Mouse (Mus musculus) right cerebral cortex, postnatal 4 days (tissue): ENCODE results near the gene Hist1h3e.
"Not testable (repeated sequence)": the region's sequence is repeated elsewhere in the genome, so short reads cannot be mapped to it uniquely, and the experiment has no call there.

Experiments used
- DNase-seq: peaks from one replicate; pipeline ENCODE4 v3.0.0-alpha.2; 2022

Hist1h3e gene

GRCm38 (mm10) chr13:23561883-23562659 is at the start of gene Hist1h3e:
Gene Hist1h3e, minus strand, starts transcription at chr13:23562369.
- DNase-seq = peak; percentile 93

DNA sequence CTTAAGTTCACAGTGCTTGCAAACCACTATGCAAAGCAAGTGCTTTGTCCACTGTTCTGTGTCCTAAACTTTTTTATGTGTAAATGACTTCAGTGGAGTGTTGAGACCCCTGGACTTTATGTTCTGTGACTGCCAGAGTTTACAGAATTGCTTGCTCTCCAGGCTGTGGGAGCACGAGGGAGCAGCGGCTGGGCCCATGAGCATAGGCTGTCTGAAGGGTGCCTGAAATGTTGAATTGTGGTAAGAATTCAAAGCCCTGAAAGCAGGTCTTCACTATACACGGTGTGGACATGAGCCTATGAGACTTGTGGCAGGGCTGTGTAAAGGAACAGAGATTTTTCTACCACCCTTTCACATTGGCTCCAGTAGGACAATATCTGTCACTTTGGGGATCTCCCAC is 49.5 kb upstream of the Hist1h3e start:
- no peak for DNase-seq

DNA sequence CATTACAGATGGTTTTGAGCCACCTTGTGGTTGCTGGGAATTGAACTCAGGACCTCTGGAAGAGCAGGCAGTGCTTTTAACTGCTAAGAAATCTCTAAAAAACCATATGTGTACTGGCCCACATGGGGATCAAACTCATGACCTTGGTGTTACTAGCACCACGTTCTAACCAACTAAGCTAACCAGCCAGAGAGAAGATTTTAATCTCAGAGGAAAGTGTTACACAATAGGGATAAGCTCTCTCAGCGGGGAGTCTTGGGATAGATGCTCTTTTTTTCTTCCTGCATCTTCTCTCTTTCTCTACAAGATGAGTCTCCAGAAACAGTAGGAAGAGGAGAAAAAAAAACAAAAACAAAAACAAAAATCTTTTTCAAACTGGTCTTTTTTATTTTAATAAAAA is 48.2 kb upstream of the Hist1h3e start:
- DNase-seq = no peak

- no peak for DNase-seq
Observed at GRCm38 (mm10) chr13:23609844-23610243, 47.7 kb upstream of the Hist1h3e start.

DNA sequence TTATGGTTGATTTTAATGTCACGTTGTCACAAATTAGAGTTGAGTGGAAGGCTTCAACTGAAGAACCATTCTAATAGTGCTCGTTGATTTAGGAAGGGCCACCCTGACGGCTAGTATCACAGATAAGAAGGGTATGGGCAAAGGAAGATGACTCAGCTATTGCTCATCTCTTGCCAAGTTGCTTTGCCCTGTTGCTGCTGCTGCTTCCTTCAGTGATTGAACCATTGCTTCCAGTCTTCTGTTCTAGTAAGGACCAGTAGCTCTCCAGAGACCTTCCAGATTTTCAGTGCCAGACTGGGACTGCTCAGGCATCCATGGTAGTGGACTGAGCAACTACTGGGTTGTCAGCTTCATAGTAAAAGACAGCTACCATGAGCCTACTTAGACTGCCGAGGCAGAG is 47.0 kb upstream of the Hist1h3e start:
- DNase-seq = no peak

GRCm38 (mm10) chr13:23605052-23605451 is 42.9 kb upstream of the Hist1h3e start:
- no peak for DNase-seq

GRCm38 (mm10) chr13:23604452-23604851 is 42.3 kb upstream of the Hist1h3e start:
- no peak for DNase-seq

GRCm38 (mm10) chr13:23603182-23603699 is 41.1 kb upstream of the Hist1h3e start:
- DNase-seq = no peak

- peak; percentile 85 for DNase-seq
Observed at GRCm38 (mm10) chr13:23597957-23598356, 35.8 kb upstream of the Hist1h3e start.

DNA sequence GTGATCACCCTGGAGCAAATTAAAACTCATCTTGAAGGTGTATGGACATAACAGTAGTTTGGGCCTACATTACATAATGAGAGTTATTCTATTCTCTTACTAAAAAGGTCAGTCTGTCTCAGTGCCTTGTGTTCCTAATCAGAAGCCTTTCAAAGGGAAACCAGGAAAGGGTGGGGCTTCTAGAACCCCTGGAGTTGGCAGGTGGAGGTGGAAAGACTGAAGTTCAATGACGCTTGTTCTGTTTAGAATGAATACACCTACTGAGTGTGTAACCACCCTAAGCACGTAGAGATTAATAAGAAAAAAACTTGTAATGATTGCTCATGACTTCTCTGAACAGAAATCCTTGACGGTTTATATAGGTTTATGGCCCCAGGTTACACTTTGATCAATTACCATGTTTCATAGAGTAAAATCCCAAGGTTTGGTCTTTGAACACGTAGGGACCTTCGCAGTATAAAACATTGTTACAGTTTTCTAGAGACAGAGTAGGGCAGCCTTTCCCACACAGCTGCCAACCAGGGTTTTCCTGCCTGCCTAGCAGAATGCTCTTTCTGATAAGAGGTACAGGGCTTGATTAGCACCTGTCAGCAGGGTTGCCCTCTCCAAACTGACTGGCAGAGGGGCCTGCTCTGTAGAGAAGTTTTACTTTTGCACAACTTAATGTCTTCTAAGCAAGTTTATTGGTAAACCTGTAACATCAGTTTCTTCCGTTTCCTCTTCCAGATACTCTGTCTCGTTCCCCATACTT is 33.6 kb upstream of the Hist1h3e start:
- DNase-seq = no peak

GRCm38 (mm10) chr13:23595185-23595584 is 33.0 kb upstream of the Hist1h3e start:
- DNase-seq = no peak

- no peak for DNase-seq
Observed at GRCm38 (mm10) chr13:23593051-23593770, 31.0 kb upstream of the Hist1h3e start.

- DNase-seq = no peak
Observed at GRCm38 (mm10) chr13:23592614-23593013, 30.4 kb upstream of the Hist1h3e start.

GRCm38 (mm10) chr13:23591886-23592285 is 29.7 kb upstream of the Hist1h3e start:
- not testable (repeated sequence) for DNase-seq

- DNase-seq = no peak
Observed at GRCm38 (mm10) chr13:23591206-23591605, 29.0 kb upstream of the Hist1h3e start.

GRCm38 (mm10) chr13:23586940-23587225 is 24.7 kb upstream of the Hist1h3e start:
- no peak for DNase-seq

GRCm38 (mm10) chr13:23586099-23586939 is 24.1 kb upstream of the Hist1h3e start:
- DNase-seq = no peak

GRCm38 (mm10) chr13:23585442-23586098 is 23.4 kb upstream of the Hist1h3e start:
- DNase-seq = peak; percentile 43

GRCm38 (mm10) chr13:23585029-23585441 is 22.9 kb upstream of the Hist1h3e start:
- peak; percentile 66 for DNase-seq

- DNase-seq = no peak
Observed at GRCm38 (mm10) chr13:23584331-23584730, 22.2 kb upstream of the Hist1h3e start.

DNA sequence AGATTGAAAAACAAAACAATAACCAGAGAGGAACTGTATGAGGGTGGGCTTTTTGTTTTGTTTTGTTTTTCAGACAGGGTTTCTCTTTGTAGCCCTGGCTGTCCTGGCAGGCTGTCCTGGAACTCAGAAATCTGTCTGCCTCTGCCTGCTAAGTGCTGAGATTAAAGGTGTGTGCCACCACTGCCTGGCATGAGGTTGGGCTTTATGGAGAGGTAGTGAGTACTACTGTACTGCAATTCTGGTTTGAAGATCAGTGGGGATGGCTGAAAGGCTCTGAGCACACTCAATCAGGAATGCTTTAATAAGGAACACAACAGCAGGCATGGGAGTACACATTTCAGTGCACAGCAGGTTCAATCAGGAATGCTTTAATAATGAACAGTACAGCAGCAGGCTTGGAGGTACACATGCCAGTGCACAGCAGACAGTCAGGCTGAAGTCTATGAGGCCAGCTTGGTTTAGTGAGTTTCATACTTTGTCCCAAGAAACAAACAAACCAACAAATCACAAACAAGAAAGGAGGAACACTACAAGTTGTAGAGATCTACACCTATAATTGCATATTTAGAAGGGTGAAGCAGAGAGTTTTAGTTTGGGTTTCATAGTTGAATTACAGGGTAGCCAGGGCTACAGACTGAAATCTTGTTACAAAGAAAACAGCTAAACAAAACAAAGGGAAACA is 21.4 kb upstream of the Hist1h3e start:
- DNase-seq = no peak
